Mouse (Mus musculus): Measurements from ENCODE around the gene Phactr1.

Gene Phactr1

DNA sequence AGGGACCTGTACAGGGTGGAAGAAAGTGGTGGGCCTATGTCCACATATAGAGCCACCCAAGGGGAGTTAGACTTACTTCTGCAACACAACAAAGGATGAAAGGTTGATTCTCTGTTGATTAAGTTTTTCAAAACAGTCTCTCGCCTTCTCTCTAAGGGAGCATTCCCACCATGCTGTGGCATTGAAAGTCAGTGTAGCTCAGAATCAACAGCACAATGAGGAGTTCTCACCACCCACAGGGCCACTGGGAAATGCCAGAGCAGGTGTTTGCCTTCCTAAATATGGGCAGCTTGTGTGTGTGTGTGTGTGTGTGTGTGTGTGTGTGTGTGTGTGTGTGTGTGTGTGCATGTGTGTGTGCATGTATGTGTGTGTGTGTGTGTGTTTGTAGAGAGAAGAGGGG lies 347.1 kb downstream of the Phactr1 start:
- no peak for DNase-seq (ENCODE audit: low read depth, low spot score)

DNA sequence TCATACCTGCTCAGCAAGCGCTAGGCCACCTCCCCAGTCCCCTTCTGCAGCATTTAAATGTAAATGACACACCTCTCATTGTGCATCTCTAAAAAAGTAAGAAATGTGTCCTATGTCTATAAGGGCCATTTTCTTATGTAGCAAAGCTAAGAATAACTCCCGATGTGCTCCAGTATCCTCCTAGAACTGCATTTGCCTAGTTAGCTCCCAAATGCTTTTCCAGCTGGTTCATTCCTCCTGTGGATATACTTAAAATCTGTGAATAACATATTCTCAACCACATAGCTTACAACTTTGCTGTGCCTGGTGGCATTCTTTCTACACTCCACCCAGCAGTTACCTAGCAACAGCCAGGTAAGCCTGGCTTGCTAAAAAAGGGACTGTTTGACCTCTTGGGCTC lies 349.8 kb downstream of the Phactr1 start:
- DNase-seq (ENCODE audit: low read depth, low spot score): no peak

DNA sequence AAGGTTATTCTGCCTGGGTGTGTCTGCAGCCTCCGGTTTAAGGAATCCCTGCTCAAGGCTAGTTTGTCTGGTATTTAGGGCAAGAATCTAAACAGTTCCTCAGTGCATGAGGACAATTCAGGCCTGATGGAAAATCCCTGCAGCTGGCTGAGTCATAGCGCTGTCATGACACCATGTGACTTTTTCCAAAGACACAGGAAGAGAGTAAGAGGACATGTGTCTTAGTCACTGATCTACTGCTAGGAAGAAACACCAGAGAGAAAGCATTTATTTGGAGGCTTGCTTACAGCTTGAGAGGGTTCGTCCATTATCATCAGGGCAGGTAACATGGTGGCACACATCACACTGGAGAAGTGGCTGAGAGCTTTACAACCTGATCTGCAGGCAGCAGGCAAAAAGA lies 352.0 kb downstream of the Phactr1 start:
- DNase-seq (ENCODE audit: low read depth, low spot score): no peak

DNA sequence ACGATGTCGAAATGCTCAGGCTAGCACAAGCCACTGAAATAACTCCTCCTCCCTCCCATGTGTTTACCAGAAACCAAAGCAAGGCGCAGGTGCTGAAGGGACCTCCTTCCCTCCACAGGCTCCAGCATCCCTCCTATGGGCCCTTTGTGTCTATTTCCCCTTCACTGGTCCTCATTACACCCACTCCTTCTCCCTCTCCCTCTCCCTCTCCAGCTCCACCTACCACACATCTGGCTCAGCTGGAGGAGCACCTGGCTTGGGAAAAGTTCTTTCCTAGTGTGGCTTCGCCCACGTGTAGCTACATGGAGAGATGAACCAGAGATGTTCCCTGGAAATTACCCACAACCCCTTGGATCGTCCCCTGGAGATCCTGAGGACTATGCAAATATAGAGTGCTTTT lies 356.1 kb downstream of the Phactr1 start:
- DNase-seq (ENCODE audit: low read depth, low spot score): no peak

DNA sequence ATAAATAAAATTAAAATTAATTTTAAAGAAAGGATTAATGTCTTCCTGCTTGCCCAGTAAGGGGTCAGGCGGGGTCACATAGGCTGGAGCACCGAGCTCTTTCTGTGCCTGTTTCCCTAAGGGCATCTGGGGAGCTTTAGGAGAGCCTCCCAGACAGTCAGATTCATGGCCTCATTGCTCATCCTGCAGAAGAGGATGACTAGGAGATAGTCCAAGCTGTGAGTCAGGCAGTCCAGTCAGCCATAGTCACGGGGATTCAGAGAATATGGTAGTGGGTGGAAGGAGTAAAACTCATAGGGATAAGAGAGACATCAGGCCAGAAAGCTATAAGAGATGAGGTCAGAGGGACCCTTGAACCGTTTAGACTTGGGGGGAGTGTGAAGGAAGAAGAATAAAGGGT lies 362.3 kb downstream of the Phactr1 start:
- DNase-seq (ENCODE audit: low read depth, low spot score): no peak

DNA sequence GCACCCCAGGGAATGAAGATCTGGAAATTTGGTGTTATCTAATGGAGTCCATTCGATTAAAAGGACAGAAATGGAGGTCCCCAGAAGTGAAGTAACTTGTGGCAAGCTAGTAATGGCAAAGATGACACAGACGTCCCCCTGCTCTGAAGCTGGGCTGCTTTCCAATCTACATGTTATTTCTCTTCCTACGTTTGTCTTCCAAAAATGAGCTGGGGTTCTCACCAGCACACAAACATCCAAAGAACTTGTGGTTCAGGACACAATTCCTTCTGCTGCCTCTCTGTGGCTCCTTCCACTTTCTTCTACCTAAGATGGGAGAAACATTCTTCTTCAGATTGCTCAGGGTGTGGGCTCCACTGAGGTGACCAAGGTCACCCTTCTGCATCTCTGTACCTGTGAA lies 368.1 kb downstream of the Phactr1 start:
- DNase-seq (ENCODE audit: low read depth, low spot score): no peak

DNA sequence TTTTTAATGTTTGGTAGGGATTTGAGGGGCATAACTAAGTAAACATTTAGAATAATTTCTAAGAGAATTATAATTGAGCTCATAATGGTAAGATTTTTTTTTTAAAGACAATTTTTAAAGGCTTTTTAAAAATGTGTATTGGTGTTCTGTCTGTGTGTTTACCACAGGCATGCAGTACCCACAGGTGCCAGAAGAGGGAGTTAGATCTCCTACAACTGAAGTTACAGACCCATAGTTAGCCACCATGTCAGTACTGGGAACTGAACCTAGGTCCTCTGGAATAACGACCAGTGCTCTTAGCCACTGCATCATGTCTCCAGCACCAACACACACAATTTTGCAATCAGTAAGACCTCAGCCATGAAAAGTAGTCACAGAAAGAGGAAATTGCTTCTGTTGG lies 372.8 kb downstream of the Phactr1 start:
- no peak for DNase-seq (ENCODE audit: low read depth, low spot score)

DNA sequence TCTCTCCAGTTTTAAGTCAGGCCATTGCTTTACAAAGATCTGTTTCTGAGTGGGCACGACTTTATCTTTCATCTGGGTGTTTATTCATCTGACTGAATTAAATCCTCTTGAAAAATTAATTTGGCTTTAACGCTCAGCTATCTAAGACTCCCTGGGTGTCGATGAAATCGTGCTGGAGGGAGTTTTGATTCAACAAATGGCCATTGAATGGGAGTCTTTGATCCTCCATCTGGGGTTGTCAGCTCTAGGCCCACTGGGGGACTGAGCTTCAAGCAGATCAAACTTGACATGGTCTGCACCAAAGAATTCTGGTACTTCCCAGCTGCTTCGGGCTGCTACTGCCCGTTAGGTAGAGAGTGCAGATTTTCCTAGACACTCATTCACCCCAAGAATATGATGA lies 374.7 kb downstream of the Phactr1 start:
- DNase-seq (ENCODE audit: low read depth, low spot score): no peak

DNA sequence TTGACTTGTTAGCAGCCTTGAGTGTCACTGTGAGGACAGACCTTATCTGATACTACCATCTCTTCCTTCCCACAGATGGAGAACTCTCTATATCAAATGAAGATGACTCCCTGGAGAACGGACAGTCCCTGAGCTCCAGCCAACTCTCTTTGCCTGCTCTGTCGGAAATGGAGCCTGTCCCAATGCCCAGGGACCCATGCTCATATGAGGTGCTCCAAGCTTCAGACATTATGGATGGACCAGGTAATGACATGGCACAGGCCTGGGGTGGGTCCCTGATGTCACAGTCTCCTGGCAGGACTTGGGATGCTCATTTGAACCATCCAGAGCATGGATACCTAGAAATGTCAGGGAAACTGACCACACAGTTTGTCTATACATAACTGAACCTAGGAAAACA lies 376.7 kb downstream of the Phactr1 start:
- DNase-seq (ENCODE audit: low read depth, low spot score): no peak

DNA sequence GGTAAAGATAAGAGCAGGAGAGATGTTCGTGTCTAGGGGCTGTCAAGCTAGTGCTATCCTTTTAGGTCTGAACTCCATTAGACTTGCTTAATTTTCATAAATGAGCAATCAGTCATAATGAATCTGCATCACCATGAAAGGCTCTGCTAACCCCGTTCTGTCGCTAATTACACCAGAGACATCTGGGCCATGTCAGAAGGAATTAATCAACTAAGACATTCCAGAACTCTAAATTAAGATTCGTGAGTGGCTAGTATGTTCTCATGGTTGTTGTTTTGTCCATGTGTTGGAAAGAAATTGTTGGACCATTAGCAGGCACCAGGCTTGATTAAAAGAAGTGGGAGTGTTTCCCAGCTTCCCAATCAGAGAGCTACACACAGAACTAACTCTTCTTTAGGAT lies 382.9 kb downstream of the Phactr1 start:
- DNase-seq (ENCODE audit: low read depth, low spot score): no peak

DNA sequence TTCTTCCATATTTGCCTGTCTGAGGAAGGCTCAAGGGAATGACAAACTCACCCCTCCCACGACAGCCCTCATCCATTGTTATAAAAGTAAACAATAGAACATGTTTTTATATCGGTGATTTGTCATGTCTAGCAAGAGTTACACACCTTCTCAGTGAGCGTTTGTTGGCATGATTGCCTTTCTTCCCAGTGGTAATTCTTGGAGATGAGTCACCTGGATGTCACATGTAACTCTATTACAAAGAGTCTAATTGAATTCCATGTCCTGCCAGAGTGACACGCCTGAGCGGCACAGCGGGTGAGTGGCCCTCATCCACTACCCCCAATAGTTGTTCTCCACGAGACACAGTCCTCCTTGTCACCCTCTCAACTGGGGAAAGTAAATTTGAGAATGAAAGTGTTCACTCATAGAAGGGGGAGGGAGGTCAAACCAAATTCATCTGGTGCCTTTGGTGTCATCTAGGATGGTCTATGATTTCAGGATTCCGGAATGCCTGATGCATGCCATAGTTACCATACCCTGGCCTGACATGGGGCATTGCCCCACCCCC lies 388.4 kb downstream of the Phactr1 start:
- DNase-seq (ENCODE audit: low read depth, low spot score): no peak

DNA sequence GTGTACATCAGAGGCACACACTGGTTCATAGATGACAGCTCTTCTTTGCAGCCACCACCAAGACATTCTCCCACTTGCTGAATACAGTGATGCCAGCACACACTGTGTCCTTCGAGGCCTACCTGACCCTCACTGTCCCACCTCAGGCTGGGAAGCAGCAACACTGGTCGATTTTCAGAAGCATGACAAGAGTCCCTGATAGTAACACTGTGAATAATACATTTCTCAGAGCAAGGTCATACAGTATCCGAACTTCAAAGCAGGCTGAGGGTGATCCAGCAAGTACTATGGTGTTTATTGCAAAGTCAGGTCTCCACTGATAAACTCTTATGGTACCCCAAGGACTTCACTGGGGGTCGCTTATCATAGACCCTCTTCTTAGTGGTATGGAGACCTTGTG lies 390.1 kb downstream of the Phactr1 start:
- no peak for DNase-seq (ENCODE audit: low read depth, low spot score)

DNA sequence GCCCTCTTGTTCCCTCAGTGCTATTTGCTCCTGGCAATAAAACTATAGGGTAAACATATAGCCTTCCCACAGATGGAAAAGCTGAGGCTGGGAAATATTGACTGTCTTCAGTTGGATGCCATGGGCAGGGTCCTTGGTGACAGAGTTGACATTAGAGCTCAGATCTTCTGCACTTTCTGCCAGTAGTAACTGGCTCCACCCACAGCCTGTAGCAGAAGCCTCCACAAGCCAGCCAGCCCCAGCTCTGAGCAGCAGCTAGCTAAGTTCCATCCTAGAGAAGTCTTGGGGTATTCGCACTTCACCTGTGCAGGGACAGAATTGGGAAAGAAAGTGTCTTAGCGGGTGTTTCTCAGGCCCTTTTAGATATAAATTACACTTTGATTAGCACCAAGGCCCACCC lies 390.5 kb downstream of the Phactr1 start:
- DNase-seq (ENCODE audit: low read depth, low spot score): no peak

DNA sequence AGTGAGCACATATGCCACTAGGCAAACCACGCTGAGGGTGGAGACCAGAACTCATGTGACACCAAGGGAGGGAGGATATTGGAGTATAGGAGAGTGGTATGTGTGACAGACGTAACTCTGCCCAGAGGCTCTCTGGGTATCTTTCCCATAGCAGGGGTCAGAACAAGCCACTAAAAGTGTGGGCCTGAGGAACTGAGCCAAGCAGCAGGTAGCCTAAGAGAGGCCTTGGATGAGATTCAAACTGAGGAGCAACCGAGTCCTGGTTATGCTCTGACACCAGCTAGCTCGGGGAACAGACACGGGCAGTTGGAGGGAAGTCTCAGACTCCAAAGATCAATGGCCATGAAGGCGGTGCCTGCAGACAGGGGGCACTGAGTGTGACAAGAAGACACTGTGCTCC lies 395.0 kb downstream of the Phactr1 start:
- no peak for DNase-seq (ENCODE audit: low read depth, low spot score)

DNA sequence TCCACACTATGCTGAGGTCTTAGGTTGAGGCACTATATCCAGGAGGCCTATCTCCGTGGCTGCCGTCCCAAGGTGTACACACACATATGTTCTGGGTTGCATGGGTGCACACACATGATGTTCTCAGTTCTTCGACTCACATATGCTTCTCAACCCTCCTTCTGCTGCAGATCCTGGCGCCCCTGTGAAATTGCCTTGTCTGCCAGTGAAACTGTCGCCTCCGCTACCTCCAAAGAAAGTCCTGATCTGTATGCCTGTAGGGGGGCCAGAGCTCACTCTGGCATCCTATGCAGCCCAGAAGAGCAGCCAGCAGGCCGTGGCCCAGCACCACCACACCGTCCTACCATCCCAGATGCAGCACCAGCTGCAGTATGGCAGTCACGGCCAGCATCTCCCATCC lies 397.1 kb downstream of the Phactr1 start:
- no peak for DNase-seq (ENCODE audit: low read depth, low spot score)

DNA sequence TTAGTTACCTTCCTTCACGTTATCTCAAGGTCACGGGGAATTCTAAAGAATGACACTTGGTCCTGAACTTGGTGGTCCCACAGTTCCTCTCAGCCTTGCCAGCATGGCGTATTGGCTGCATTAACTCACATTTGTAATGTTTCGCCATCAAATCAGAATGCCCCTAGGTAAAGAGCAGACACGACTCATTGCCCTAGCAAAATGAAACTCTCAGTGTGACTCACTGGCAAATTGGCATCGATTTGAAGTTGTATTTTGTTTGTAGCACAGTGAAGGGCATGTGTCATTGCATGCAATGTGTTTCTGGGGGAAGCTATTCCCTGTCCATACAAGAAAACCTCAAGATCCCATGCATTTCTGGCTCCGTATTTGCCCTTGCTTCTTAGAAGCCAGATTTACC lies 404.8 kb downstream of the Phactr1 start:
- no peak for DNase-seq (ENCODE audit: low read depth, low spot score)

DNA sequence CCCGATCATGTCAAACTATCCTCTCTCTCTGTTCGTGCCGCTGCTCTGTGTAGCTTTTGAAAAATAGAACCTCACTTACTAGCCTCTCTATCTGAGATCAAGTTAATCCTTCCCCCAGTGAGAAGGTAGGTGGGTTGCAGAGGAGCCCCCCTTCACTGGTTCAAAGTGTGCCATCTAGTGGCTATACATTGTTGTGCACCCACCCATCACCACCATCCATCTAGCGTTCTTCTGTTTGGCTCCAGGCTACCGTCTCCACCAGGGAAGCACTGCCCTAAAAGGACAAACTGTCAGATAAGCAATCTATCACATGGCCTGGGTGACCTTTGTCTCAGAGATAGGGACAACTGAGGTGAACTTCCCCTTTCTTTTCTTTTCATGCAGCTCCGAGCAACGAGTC lies 413.9 kb downstream of the Phactr1 start:
- no peak for DNase-seq (ENCODE audit: low read depth, low spot score)

DNA sequence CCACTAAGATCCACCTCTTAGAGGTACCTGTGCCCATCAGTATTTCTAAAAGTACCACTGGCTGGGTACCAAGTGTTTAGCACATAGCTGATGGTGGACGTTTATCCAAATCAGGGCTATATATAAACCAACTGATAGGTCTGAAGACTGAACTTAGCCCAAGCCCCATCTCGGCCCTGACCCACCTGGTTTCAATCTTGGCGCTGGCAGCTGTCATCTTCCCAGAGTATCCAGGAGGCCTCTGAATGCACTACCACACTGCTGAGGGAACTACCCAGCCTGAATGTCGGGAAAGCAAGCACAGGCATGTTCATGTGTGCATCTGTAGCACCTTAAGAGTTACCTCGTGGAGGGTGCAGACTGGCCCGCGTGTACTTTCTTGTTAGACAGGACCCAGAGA lies 422.5 kb downstream of the Phactr1 start:
- no peak for DNase-seq (ENCODE audit: low read depth, low spot score)

DNA sequence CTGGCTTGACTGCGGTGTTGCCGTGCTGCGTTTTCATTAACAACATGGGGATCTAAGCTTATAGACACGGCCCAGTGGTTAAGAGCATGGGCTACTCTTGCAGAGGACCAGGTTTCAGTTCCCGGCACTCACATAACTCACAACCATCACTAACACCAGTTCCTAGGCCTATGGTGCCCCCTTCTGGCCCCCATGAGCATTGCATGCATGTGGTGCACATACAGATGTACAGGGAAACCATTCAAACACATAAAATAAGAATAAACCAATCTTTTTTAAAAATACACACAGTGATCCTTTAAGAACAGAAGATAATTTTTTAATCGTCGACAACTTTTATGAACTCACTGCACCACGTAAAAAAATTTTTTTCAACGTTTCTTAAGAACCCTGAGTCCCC lies 424.1 kb downstream of the Phactr1 start:
- DNase-seq (ENCODE audit: low read depth, low spot score): no peak

DNA sequence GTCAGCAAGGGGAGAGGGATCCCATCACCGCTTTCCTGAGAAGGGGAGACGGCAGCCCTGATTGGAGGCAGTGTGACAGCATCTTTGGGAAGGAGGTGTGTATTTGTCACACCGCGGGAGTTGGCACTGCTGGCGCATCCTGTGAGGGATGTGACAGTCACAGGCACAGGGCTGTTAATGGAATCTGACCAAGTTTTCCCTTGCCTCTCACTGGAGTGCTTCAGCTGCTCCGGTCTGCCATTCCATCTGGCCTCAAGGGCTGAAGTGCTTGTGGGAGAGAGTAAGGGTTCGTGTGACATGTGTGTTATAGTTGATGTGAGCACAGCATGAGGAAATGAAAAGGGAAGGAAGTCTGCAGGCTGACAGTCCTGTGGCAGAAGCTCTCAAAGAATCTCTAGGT lies 431.9 kb downstream of the Phactr1 start:
- DNase-seq (ENCODE audit: low read depth, low spot score): no peak

DNA sequence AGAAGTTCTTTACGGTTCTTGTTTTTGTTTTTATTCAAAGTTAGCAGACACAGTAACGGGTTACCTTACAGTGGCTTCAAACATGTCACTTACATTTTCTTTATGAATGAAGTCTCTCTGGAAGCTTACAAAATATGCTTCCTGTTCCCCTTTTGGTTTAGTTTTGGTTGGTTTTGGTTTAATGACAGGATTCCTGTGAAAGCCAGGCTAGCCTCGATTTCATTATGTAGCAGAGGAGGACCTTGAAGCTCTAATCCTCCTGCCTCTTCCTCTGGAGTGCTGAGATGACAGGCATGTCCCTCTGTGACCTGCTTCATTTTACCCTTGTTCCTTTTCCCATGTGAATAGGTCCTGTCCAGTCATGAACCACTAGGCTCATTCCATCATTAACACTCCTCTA lies 432.3 kb downstream of the Phactr1 start:
- DNase-seq (ENCODE audit: low read depth, low spot score): no peak

DNA sequence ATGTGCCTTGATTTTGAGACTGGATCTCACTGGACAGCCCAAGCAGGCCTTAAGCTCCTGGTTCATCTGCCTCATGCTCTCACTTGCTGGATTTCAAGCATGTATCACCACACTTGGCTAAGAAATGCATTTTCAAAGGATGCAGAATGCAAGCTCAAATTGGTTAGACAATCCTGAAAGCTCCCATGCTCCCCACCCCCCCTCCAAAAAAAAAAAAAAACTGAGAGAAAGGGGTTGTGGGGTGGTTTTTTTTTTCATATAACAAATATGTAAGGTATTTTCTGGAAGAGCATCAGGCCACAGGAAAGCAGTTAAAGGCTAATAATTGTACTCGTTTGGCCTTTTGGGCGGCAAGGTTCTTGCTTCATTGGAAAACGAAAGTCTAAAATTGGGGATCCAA lies 432.7 kb downstream of the Phactr1 start:
- no peak for DNase-seq (ENCODE audit: low read depth, low spot score)

DNA sequence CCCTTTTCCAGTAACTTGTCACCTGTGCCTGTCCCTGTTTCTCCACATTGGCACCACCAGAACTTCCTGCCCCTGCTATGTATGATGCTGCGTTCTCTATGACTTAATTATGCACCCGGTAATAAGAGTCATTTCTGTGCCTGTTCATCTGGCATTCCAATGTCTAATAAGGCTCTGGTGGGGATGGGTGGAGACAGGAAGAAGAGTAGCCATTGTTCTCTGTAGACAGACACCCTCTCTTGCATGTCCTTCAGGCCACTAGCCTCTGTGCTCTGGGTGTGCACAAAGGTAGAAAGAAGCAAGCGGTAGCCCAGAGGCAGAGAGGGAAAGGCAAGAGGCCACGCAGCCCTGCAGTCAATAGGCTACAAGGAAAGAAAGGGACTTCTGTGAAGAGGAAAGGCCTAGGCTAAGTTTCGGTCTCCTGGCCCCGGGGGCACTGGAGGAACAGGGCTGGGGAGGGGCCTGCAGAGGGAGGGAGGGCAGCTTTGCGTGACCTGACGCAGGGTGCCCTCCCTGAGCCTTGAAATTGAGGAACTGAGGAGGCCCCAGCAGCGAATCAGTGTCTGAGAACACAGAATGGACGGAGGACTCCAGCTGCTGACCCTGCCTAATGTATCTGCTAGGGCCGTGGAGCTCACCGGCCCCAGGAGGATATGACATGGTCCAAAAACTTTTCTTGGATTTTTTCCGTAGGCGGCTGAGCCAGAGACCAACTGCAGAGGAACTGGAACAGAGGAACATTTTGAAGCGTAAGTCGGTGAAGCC lies 442.1 kb downstream of the Phactr1 start:
- no peak for DNase-seq (ENCODE audit: low read depth, low spot score)

Measured in c-Kit-negative CD71-positive TER-119-positive erythroid progenitor cells, embryonic 14.5 days (primary cell).